Mouse (Mus musculus): ENCODE results near the gene Acot2.
"Not testable (repeated sequence)": the region's sequence is repeated elsewhere in the genome, so short reads cannot be mapped to it uniquely, and the experiment has no call there.

DNA sequence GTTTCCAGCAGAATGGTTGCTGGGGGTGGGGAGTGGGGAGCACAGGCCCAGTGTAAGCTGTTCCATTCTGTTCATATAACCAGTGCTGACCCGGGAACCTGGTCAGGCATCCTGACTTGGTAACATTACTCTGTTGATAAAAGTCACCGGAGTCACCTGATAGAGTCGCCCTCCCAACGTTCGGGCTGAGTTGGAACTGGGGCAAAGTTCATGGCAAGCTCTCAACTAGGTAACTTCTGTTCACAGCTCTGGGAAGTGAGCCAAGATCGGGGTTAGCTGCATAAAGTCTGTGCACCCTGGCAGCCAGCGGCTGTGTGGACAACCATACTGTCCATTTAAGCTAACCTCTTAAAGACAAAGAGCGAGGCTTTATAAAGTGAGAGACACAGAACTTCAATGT is 11.6 kb downstream of the Acot2 start:
- TF ChIP-seq POLR2A (IDR thresholded peaks at IDR 0.05; ENCODE audit: low read depth, low read length); CTCF (IDR thresholded peaks at IDR 0.05; ENCODE audit: borderline replicate concordance, insufficient read depth, low read length): not testable (repeated sequence)
